Mouse (Mus musculus) ES-E14 (cell line): ENCODE measurements around the gene Grifin.

Experiments
- CHD2 ChIP-seq: IDR thresholded peaks from 2 replicates; pipeline ENCODE4 v1.6.1; 2014; ENCODE audit warnings: mild to moderate bottlenecking, low read depth, low read length, inconsistent platforms
- HCFC1 ChIP-seq: IDR thresholded peaks from 2 replicates; pipeline ENCODE4 v1.6.1; 2012; ENCODE audit warnings: low read length, inconsistent platforms, borderline replicate concordance; ENCODE audit not compliant: insufficient read depth
- MAFK ChIP-seq: IDR thresholded peaks from 2 replicates; pipeline ENCODE4 v1.6.1; 2014; ENCODE audit warnings: mild to moderate bottlenecking, low read depth, low read length, inconsistent platforms; ENCODE audit not compliant: insufficient read depth
- ZC3H11A ChIP-seq: IDR thresholded peaks from 2 replicates; pipeline ENCODE4 v1.6.1; 2012; ENCODE audit warnings: low read depth, mild to moderate bottlenecking, inconsistent platforms, low read length, borderline replicate concordance

GRCm38 (mm10) chr5:140521196-140521595 is 43.7 kb downstream of the Grifin start:
- TF ChIP-seq MAFK (no peak), ZC3H11A (no peak), CHD2 (no peak), HCFC1 (no peak)
